In genomic region chr19:57328792-57329191, GRCm38 (mm10) we compare ENCODE assay signal across 8 mouse cellular contexts. TPM values are rescaled to one million over a fixed set of nuclear protein-coding genes. Genes with fewer than 3 reads are reported as not detected.
DNase-seq lines count a peak whose midpoint lies in the region; ATAC-seq and TF ChIP-seq lines count a peak whose summit lies in the region.

No protein-coding gene starts in this region.

- H3K4me1 ChIP-seq in brown adipose tissue, adult 24 weeks (ENCODE audit: control insufficient read depth, insufficient read depth, insufficient read length, low read length), result peaks cover 4% of the 10 kb centered on the region; the same call in 1 of the 2 replicates
- H3K4me1 ChIP-seq in lung, postnatal 0 days (ENCODE audit: insufficient read depth, low read depth, low read length), result no peaks in the 10 kb centered on the region
- H3K4me1 ChIP-seq in midbrain, embryonic 16.5 days (ENCODE audit: control insufficient read depth, insufficient read depth, low read length), result no peaks in the 10 kb centered on the region

- 0 out of 2 replicates have a peak, but pooled peaks have one; percentile 33 for ATAC-seq in granulocyte monocyte progenitor cell, adult 5-6 weeks (replicated peaks; ENCODE audit: poor library complexity, severe bottlenecking)
- ATAC-seq in lung, postnatal 0 days, result no peak
- ATAC-seq in midbrain, embryonic 16.5 days, result no peak

- peak; percentile 80 for TF ChIP-seq CTCF in lung, postnatal 0 days (IDR thresholded peaks at IDR 0.05)

- H3K4me3 ChIP-seq in brown adipose tissue, adult 24 weeks (ENCODE audit: insufficient read depth, low read depth, low read length), result peak overlapping the region; percentile 32; the same call in 1 of the 2 replicates
- no peak overlapping the region for H3K4me3 ChIP-seq in lung, postnatal 0 days (ENCODE audit: low read depth, low read length)
- H3K4me3 ChIP-seq in midbrain, embryonic 16.5 days (ENCODE audit: low read depth, low read length), result no peak overlapping the region

- DNase-seq in gastrocnemius, postnatal 10 days, result peak; percentile 44
- no peak for DNase-seq in gastrocnemius, adult 8-10 months (ENCODE audit: low spot score in 2 of 2)
- peak; percentile 11 for DNase-seq in spleen, adult 12 weeks (ENCODE audit: low spot score)
- DNase-seq in spleen, postnatal 4 days (ENCODE audit: low spot score in 2 of 2), result no peak
- peak; percentile 72 for DNase-seq in lung, postnatal 0 days (ENCODE audit: low spot score)

- no peak overlapping the region for H3K4me2 ChIP-seq in lung, postnatal 0 days (replicated peaks; ENCODE audit: low read depth, low read length)
- H3K4me2 ChIP-seq in midbrain, embryonic 16.5 days (ENCODE audit: low read length), result no peak overlapping the region

- no peaks in the 10 kb centered on the region for H3K36me3 ChIP-seq in lung, postnatal 0 days (ENCODE audit: insufficient read depth, low read length)
- no peaks in the 10 kb centered on the region for H3K36me3 ChIP-seq in midbrain, embryonic 16.5 days (ENCODE audit: control insufficient read depth, insufficient read depth, low read length)

- WGBS in lung, postnatal 0 days, result 51% methylated on average over 12 of the region's 12 CpGs
- 65% methylated on average over 12 of the region's 12 CpGs for WGBS in midbrain, embryonic 16.5 days

- no peaks in the 10 kb centered on the region for H3K27me3 ChIP-seq in lung, postnatal 0 days (replicated peaks; ENCODE audit: insufficient read depth, low read length)
- no peaks in the 10 kb centered on the region for H3K27me3 ChIP-seq in midbrain, embryonic 16.5 days (ENCODE audit: control insufficient read depth, insufficient read depth, low read depth, low read length)

- no peaks in the 10 kb centered on the region for H3K9me3 ChIP-seq in lung, postnatal 0 days (ENCODE audit: low read length)
- H3K9me3 ChIP-seq in midbrain, embryonic 16.5 days (replicated peaks; ENCODE audit: control insufficient read depth, low read length, poor library complexity, severe bottlenecking), result peaks cover 2% of the 10 kb centered on the region; the same call in 1 of the 2 replicates

- TF ChIP-seq EP300 in lung, postnatal 0 days (IDR thresholded peaks at IDR 0.05), result no peak

- H3K27ac ChIP-seq in brown adipose tissue, adult 24 weeks (replicated peaks; ENCODE audit: low read depth, low read length), result no peak overlapping the region
- no peak overlapping the region for H3K27ac ChIP-seq in lung, postnatal 0 days (ENCODE audit: low read length)
- H3K27ac ChIP-seq in midbrain, embryonic 16.5 days (ENCODE audit: low read length), result no peak overlapping the region

- H3K9ac ChIP-seq in lung, postnatal 0 days (replicated peaks; ENCODE audit: low read depth), result no peak overlapping the region
- H3K9ac ChIP-seq in midbrain, embryonic 16.5 days (ENCODE audit: low read depth, low read length), result no peak overlapping the region

RNA-seq across cellular contexts. Expression of gene Ablim1, which starts 14.1 kb away (rescaled TPM):
- 10 to 100 TPM; 42.8 to 52.0 TPM for total RNA-seq in gastrocnemius, postnatal 10 days (2021)
- 10 to 100 TPM; 37.8 to 51.1 (median 48.1) TPM for total RNA-seq in gastrocnemius, adult 8-10 months (2022)
- 52.5 and 54.2 TPM in 2 replicates for polyA plus RNA-seq in brown adipose tissue, adult 24 weeks (2012; ENCODE audit: insufficient read depth, insufficient read length, missing spikeins)
- total RNA-seq in granulocyte monocyte progenitor cell, adult 5-6 weeks (2014; fragmentation: Nextera tagmentation), result 8.6 and 9.4 TPM in 2 replicates
- total RNA-seq in granulocyte monocyte progenitor cell, adult 5-6 weeks (2017), result 8.0 and 8.9 TPM in 2 replicates
- polyA plus RNA-seq in lung, postnatal 0 days (2015; fragmentation: Nextera tagmentation; extraction: Ambion mirVana), result 50.1 and 50.7 TPM in 2 replicates
- polyA plus RNA-seq in midbrain, embryonic 16.5 days (2015; fragmentation: Nextera tagmentation; extraction: Ambion mirVana), result 64.1 and 66.2 TPM in 2 replicates

RNA-seq across cellular contexts. Expression of gene Fam160b1, which starts 31.7 kb away (rescaled TPM):
- 10 to 100 TPM in 1 of 2 experiments, 1 to 10 TPM in 1; 9.6 to 12.8 TPM for total RNA-seq in gastrocnemius, postnatal 10 days (2021)
- 10 to 100 TPM in 3 of 4 experiments, 1 to 10 TPM in 1; 10.0 to 12.1 (median 12.0) TPM for total RNA-seq in gastrocnemius, adult 8-10 months (2022)
- 9.0 and 9.3 TPM in 2 replicates for polyA plus RNA-seq in brown adipose tissue, adult 24 weeks (2012; ENCODE audit: insufficient read depth, insufficient read length, missing spikeins)
- total RNA-seq in granulocyte monocyte progenitor cell, adult 5-6 weeks (2014; fragmentation: Nextera tagmentation), result 18.0 and 25.6 TPM in 2 replicates
- total RNA-seq in granulocyte monocyte progenitor cell, adult 5-6 weeks (2017), result 15.3 and 15.8 TPM in 2 replicates
- 14.7 and 14.9 TPM in 2 replicates for polyA plus RNA-seq in lung, postnatal 0 days (2015; fragmentation: Nextera tagmentation; extraction: Ambion mirVana)
- 12.6 and 13.1 TPM in 2 replicates for polyA plus RNA-seq in midbrain, embryonic 16.5 days (2015; fragmentation: Nextera tagmentation; extraction: Ambion mirVana)

Comparison
In these comparisons a context has a peak if more than half of its experiments do, and no peak if none do; other contexts are left out.
1. DNase-seq: peak in gastrocnemius, postnatal 10 days (single experiment), spleen, adult 12 weeks (single experiment) and lung, postnatal 0 days (single experiment); none in gastrocnemius, adult 8-10 months (0 of 2) and spleen, postnatal 4 days (0 of 2).